Mouse (Mus musculus) spleen, adult 2 months (tissue): ENCODE data around the gene Pde5a. TPM values are rescaled to one million over a fixed set of nuclear protein-coding genes. Genes with fewer than 3 reads are reported as not detected.

Source experiments
- DNase-seq, 2 experiments: peaks; one replicate each; pipeline versions ENCODE4 v3.0.0 to v3.0.0-alpha.2; 2012 to 2021; ENCODE audit warnings: low spot score in 2 of 2, low read depth in 1 of 2
- H3K27ac ChIP-seq: fragments of 200-500 bp; 2 replicates; pipeline ENCODE4 v1.5.1; 2012; ENCODE audit warnings: low read length, inconsistent platforms; ENCODE audit not compliant: insufficient read depth
- H3K27me3 ChIP-seq: fragments of 200-500 bp; 2 replicates; pipeline ENCODE4 v1.6.1; 2012; ENCODE audit warnings: mild to moderate bottlenecking, moderate library complexity, low read length, inconsistent platforms; ENCODE audit not compliant: control insufficient read depth, insufficient read depth
- H3K36me3 ChIP-seq: fragments of 200-500 bp; 2 replicates; pipeline ENCODE4 v1.6.1; 2012; ENCODE audit warnings: mild to moderate bottlenecking, low read length, inconsistent platforms; ENCODE audit not compliant: control insufficient read depth, insufficient read depth
- H3K4me1 ChIP-seq: fragments of 200-500 bp; 2 replicates; pipeline ENCODE4 v1.6.1; 2011; ENCODE audit warnings: inconsistent platforms; ENCODE audit not compliant: control insufficient read depth, insufficient read depth, insufficient read length
- H3K4me3 ChIP-seq: fragments of 200-500 bp; 2 replicates; pipeline ENCODE4 v1.5.1; 2011; ENCODE audit warnings: mild to moderate bottlenecking, inconsistent platforms; ENCODE audit not compliant: insufficient read depth, insufficient read length; ENCODE audit errors: extremely low read depth
- CTCF ChIP-seq: fragments of 200-500 bp; IDR thresholded peaks from 2 replicates; pipeline ENCODE4 v1.5.1; 2011; ENCODE audit warnings: mild to moderate bottlenecking, inconsistent platforms; ENCODE audit not compliant: insufficient read depth, insufficient read length, insufficient replicate concordance; ENCODE audit errors: extremely low read depth
- POLR2A ChIP-seq: fragments of 200-500 bp; IDR thresholded peaks from 2 replicates; pipeline ENCODE4 v1.6.1; 2011; ENCODE audit warnings: low read depth, low read length, inconsistent platforms
- WGBS: fragments of 180-500 bp; shearing (Covaris S2); methylation state at CpG from one replicate; pipeline ENCODE4 v1.1.7; 2018; 5-methylcytosine and 5-hydroxymethylcytosine counted together
- polyA plus RNA-seq: library from polyadenylated mRNA; depleted of rRNA; stranded (reverse); fragments of >200 nt; gene quantifications from 2 replicates; pipeline ENCODE4 v1.2.3, GENCODE M21; 2012

Gene Pde5a
- polyA plus RNA-seq, 1 experiment: 1.3 TPM

- H3K36me3 ChIP-seq: no peaks in the 10 kb centered on the region
- H3K27ac ChIP-seq: no peak overlapping the region
- H3K4me1 ChIP-seq: no peaks in the 10 kb centered on the region
- no peaks in the 10 kb centered on the region for H3K27me3 ChIP-seq
- TF ChIP-seq CTCF (no peak), POLR2A (no peak)
- WGBS: 48% methylated on average over 6 of the region's 6 CpGs
- no peak for DNase-seq
- no peak overlapping the region for H3K4me3 ChIP-seq
Observed at GRCm38 (mm10) chr3:122704209-122704608, 24.5 kb upstream of the Pde5a start.

GRCm38 (mm10) chr3:122705246-122705645 is 23.5 kb upstream of the Pde5a start:
- Histone ChIP-seq H3K36me3 (no peaks in the 10 kb centered on the region), H3K27me3 (no peaks in the 10 kb centered on the region), H3K4me3 (no peak overlapping the region), H3K27ac (no peak overlapping the region), H3K4me1 (no peaks in the 10 kb centered on the region)
- no peak for DNase-seq
- 93% methylated on average over 7 of the region's 7 CpGs for WGBS
- TF ChIP-seq CTCF (no peak), POLR2A (no peak)

- Histone ChIP-seq H3K4me1 (no peaks in the 10 kb centered on the region), H3K27me3 (no peaks in the 10 kb centered on the region)
- 91% methylated on average over 6 of the region's 6 CpGs for WGBS
Observed at GRCm38 (mm10) chr3:122708485-122708884, 20.3 kb upstream of the Pde5a start.

GRCm38 (mm10) chr3:122710141-122710540 is 18.6 kb upstream of the Pde5a start:
- Histone ChIP-seq H3K4me1 (no peaks in the 10 kb centered on the region), H3K4me3 (no peak overlapping the region), H3K27me3 (no peaks in the 10 kb centered on the region), H3K27ac (no peak overlapping the region), H3K36me3 (no peaks in the 10 kb centered on the region)
- TF ChIP-seq CTCF (no peak), POLR2A (no peak)
- DNase-seq: no peak
- 86% methylated on average over 3 of the region's 3 CpGs for WGBS

More at GRCm38 (mm10) chr3:122708485-122708884, 20.3 kb upstream of the Pde5a start:
- TF ChIP-seq POLR2A: no peak
- TF ChIP-seq CTCF: no peak
- Histone ChIP-seq H3K4me3 (no peak overlapping the region), H3K36me3 (no peaks in the 10 kb centered on the region), H3K27ac (no peak overlapping the region)
- DNase-seq: no peak

GRCm38 (mm10) chr3:122718631-122719030 is 10.1 kb upstream of the Pde5a start:
- Histone ChIP-seq H3K36me3 (no peaks in the 10 kb centered on the region), H3K27ac (no peak overlapping the region), H3K4me3 (no peak overlapping the region), H3K4me1 (no peaks in the 10 kb centered on the region), H3K27me3 (no peaks in the 10 kb centered on the region)
- DNase-seq: no peak
- 48% methylated on average over 2 of the region's 2 CpGs for WGBS
- TF ChIP-seq CTCF: no peak
- TF ChIP-seq POLR2A: no peak

- Histone ChIP-seq H3K4me1 (no peaks in the 10 kb centered on the region), H3K27ac (no peak overlapping the region), H3K4me3 (no peak overlapping the region), H3K36me3 (no peaks in the 10 kb centered on the region), H3K27me3 (no peaks in the 10 kb centered on the region)
- TF ChIP-seq POLR2A: no peak
- no peak for TF ChIP-seq CTCF
- 40% methylated on average over 9 of the region's 9 CpGs for WGBS
- DNase-seq: no peak
Observed at GRCm38 (mm10) chr3:122721522-122721921, 7.2 kb upstream of the Pde5a start.

- DNase-seq: peak in 1 of 2 experiments; percentile 9
- H3K27me3 ChIP-seq: peaks cover 14% of the 10 kb centered on the region
- peak overlapping the region; percentile 76 for H3K4me3 ChIP-seq
- H3K4me1 ChIP-seq: peaks cover 8% of the 10 kb centered on the region; the same call in 1 of the 2 replicates
- no peaks in the 10 kb centered on the region for H3K36me3 ChIP-seq
- under 1% methylated on average over 22 of the region's 22 CpGs for WGBS
- TF ChIP-seq POLR2A: no peak
- TF ChIP-seq CTCF: no peak
- peak overlapping the region; percentile 28; the same call in 1 of the 2 replicates for H3K27ac ChIP-seq
Observed at GRCm38 (mm10) chr3:122729601-122729959, 833 bp downstream of the Pde5a start.
